Mouse (Mus musculus): ENCODE measurements around the gene Prkci.

DNA sequence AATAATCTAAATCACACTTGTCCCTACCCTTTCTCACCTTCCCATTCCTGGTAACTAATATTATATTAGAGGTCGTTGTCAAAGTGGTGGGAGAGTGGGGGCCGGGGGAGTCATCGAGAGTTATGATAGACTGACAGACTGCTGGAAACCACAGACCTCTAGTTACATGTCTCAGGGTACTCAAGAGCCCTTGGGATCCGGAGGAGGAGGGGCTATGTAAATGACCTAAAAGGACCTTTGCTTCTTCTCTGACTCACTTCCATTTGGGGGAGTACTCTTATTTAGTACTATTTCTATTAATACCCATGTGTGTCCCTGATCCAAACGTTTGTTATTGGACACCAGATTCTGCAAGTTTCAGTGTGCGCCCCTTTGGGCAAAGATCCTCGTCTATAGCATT, 94.4 kb downstream of the Prkci start:
- TF ChIP-seq CTCF (IDR thresholded peaks at IDR 0.05; ENCODE audit: insufficient read depth, low read depth, low read length) (no peak), POLR2A (IDR thresholded peaks at IDR 0.05; ENCODE audit: insufficient read depth, low read depth, low read length) (no peak)

Measured in olfactory bulb, adult 2 months (tissue).